Mouse (Mus musculus) stomach, postnatal 0 days (tissue): Measurements from ENCODE around the gene Ctcf. TPM values are rescaled to one million over a fixed set of nuclear protein-coding genes. Genes with fewer than 3 reads are reported as not detected.

ENCODE experiments used
- ATAC-seq: fragments of 200-750 bp; cut with Nextera tagmentation; 2 replicates; pipeline ENCODE4 v1.8.0; 2017; ENCODE audit not compliant: low FRiP score, low TSS enrichment
- DNase-seq: peaks from one replicate; pipeline ENCODE4 v3.0.0-alpha.2; 2016; ENCODE audit warnings: low spot score
- H3K27ac ChIP-seq: fragments of 300-500 bp; sonication (generic); replicated peaks from 2 replicates; pipeline ENCODE4 v1.5.1; 2014; ENCODE audit warnings: mild to moderate bottlenecking, control low read depth
- H3K27me3 ChIP-seq: fragments of 300-500 bp; sonication (generic); 2 replicates; pipeline ENCODE4 v1.6.1; 2014; ENCODE audit warnings: low read length; ENCODE audit not compliant: control insufficient read depth, insufficient read depth
- H3K36me3 ChIP-seq: fragments of 300-500 bp; sonication (generic); 2 replicates; pipeline ENCODE4 v1.6.1; 2014; ENCODE audit warnings: low read length, mixed read lengths; ENCODE audit not compliant: control insufficient read depth, insufficient read depth
- H3K4me1 ChIP-seq: fragments of 300-500 bp; sonication (generic); replicated peaks from 2 replicates; pipeline ENCODE4 v1.6.1; 2014; ENCODE audit warnings: antibody characterized with exemption; ENCODE audit not compliant: control insufficient read depth, insufficient read depth
- H3K4me2 ChIP-seq: fragments of 300-500 bp; sonication (generic); replicated peaks from 2 replicates; pipeline ENCODE4 v1.6.1; 2014; ENCODE audit warnings: low read depth, mild to moderate bottlenecking, control low read depth, moderate library complexity
- H3K4me3 ChIP-seq: fragments of 300-500 bp; sonication (generic); 2 replicates; pipeline ENCODE4 v1.5.1; 2014; ENCODE audit warnings: low read depth, low read length, control low read depth
- H3K9ac ChIP-seq: fragments of 300-500 bp; sonication (generic); 2 replicates; pipeline ENCODE4 v1.6.1; 2014; ENCODE audit warnings: mild to moderate bottlenecking, low read length, control low read depth, mixed read lengths
- H3K9me3 ChIP-seq: fragments of 300-500 bp; sonication (generic); 2 replicates; pipeline ENCODE4 v1.6.1; 2016; ENCODE audit warnings: low read length; ENCODE audit not compliant: control insufficient read depth
- CTCF ChIP-seq: IDR thresholded peaks from 2 replicates; pipeline ENCODE4 v1.5.1; 2016; ENCODE audit warnings: antibody characterized with exemption, low read depth, mild to moderate bottlenecking, moderate library complexity
- EP300 ChIP-seq: optimal IDR thresholded peaks from 2 replicates; pipeline ENCODE3; 2016; ENCODE audit warnings: antibody characterized with exemption
- WGBS: fragments of 180-500 bp; shearing (Covaris S2); extraction: QIAGEN DNeasy Blood & Tissue Kit; methylation state at CpG from one replicate; pipeline ENCODE4 v1.1.7; 2014; 5-methylcytosine and 5-hydroxymethylcytosine counted together
- polyA plus RNA-seq: library from polyadenylated mRNA; unstranded; fragments of >200 nt; fragmentation: Nextera tagmentation; extraction: Ambion mirVana; gene quantifications from 2 replicates; pipeline ENCODE4 v1.2.1, GENCODE M21; 2015

Ctcf gene
- polyA plus RNA-seq: 43.3 and 56.6 TPM in 2 replicates

DNA sequence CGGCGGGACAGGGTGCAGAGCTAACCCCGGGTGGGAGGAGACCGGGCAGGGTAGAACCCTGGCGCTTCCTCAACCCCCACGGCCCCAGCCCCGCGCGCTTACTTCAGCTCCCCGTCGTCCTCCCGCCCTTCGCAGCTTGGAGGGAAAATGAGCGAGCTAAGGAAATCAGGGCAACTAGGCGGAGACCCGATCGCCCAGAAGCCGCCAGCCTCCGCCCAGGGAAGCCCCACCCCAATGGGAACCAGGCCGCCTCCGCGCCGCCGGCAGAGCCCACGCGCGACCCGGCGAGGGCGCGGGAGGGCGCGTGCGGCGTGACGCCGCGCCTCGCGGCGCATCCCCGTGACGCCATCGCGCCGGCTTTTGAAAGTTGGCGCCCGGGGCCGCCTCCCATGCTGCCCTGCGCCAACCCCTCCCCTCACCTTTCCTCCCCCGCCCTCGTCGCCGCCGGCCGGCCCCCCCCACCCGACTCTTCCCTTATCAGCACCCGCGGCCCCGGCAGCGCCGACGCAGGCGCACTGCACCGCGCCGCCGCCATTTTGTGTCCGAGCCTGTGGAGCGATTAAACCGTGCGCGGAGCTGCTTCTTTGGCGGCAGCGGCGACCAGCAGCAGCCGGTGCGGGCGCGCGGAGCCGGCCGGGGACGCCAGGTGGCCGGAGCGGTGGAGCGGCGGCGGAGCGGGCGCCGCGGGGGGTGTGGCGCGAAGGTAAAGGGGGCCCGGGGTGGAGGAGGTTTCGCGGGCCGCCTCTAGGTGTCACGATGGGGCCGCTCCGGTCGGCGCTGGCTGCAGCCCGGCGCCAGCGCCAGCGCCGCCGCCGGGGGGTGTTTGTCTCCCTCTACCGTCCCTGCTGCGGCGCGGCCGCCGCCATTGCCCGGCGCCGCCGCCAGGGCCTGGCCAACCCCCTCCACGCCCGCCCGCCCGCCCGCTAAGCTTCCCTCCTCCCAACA is at the start of gene Ctcf:
TSS of gene Ctcf (plus strand) at position 551 of the 945 bp plus-strand sequence.
- H3K4me3 ChIP-seq: peak within 1 kb of the TSS; percentile 87
- no peaks in the 10 kb centered on the region for H3K36me3 ChIP-seq
- DNase-seq: peak; percentile 96
- under 1% methylated on average over 77 of the region's 126 CpGs for WGBS
- H3K9me3 ChIP-seq: no peaks in the 10 kb centered on the region
- ATAC-seq: peak; percentile 92
- H3K4me2 ChIP-seq: peak within 1 kb of the TSS; percentile 95
- no peaks in the 10 kb centered on the region for H3K27me3 ChIP-seq
- peak within 1 kb of the TSS; percentile 99 for H3K9ac ChIP-seq
- H3K4me1 ChIP-seq: no peaks in the 10 kb centered on the region
- no peak for TF ChIP-seq EP300
- peak; percentile 55 for TF ChIP-seq CTCF
- peak within 1 kb of the TSS; percentile 100 for H3K27ac ChIP-seq

DNA sequence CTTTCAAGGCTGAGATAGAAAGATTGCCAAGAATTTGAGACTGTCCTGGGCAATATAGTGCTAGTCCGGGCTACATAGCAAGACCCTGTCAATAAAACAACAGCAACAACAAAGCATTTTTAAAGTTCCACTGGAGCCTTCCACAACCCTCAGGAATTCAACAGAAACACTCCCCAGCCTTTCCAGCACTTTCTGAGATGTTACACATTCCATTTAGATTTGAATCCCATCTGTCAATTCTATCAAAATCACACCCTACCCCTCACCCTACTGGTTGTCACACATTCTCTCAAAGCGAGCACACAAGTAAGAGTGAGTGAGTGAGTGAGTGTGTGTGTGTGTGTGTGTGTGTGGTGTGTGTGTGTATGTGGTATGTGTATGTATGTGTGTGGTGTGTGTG is 43.9 kb upstream of the Ctcf start:
- no peak for ATAC-seq
- no peak for DNase-seq

DNA sequence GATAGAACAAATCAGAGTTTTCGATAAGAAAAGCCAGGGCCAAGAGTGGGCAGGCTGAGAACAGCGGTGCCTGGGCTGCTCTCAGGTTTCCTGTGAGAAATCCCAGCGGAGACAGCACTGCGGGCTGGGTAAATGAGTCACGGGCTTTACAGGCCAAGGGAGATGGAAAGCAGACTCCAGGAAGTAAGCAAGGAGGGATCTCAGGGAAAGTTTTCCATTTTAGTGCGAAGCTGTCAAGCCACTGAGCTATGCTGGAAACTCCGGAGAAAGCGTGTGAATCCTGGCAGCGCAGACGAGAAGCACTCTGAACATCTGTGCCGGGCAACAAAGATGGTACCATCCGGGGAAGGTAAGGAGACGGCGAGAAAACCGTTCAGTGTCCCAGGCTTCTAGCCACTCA is 42.5 kb upstream of the Ctcf start:
- H3K36me3 ChIP-seq: no peaks in the 10 kb centered on the region
- peak overlapping the region; percentile 39 for H3K4me2 ChIP-seq
- H3K27me3 ChIP-seq: no peaks in the 10 kb centered on the region
- ATAC-seq: peak; percentile 81; the same call in 1 of the 2 replicates
- 9% methylated on average over 15 of the region's 15 CpGs for WGBS
- no peak for TF ChIP-seq EP300
- TF ChIP-seq CTCF: no peak
- DNase-seq: peak; percentile 69
- H3K4me3 ChIP-seq: peak overlapping the region; percentile 11; the same call in 1 of the 2 replicates
- H3K9ac ChIP-seq: peak overlapping the region; percentile 9; the same call in 1 of the 2 replicates
- H3K4me1 ChIP-seq: 0 out of 2 replicates have a peak, but pooled peaks cover 2% of the 10 kb centered on the region
- peak overlapping the region; percentile 50 for H3K27ac ChIP-seq
- no peaks in the 10 kb centered on the region for H3K9me3 ChIP-seq

More for the DNA sequence above, 43.9 kb upstream of the Ctcf start:
- no peaks in the 10 kb centered on the region for H3K9me3 ChIP-seq
- no peaks in the 10 kb centered on the region for H3K36me3 ChIP-seq
- 0 out of 2 replicates have a peak, but pooled peaks cover 2% of the 10 kb centered on the region for H3K4me1 ChIP-seq
- no peaks in the 10 kb centered on the region for H3K27me3 ChIP-seq
- no peak overlapping the region for H3K9ac ChIP-seq
- TF ChIP-seq EP300 (no peak), CTCF (no peak)
- no peak overlapping the region for H3K4me3 ChIP-seq
- H3K4me2 ChIP-seq: no peak overlapping the region
- no peak overlapping the region for H3K27ac ChIP-seq
- WGBS: 56% methylated on average over 2 of the region's 2 CpGs

DNA sequence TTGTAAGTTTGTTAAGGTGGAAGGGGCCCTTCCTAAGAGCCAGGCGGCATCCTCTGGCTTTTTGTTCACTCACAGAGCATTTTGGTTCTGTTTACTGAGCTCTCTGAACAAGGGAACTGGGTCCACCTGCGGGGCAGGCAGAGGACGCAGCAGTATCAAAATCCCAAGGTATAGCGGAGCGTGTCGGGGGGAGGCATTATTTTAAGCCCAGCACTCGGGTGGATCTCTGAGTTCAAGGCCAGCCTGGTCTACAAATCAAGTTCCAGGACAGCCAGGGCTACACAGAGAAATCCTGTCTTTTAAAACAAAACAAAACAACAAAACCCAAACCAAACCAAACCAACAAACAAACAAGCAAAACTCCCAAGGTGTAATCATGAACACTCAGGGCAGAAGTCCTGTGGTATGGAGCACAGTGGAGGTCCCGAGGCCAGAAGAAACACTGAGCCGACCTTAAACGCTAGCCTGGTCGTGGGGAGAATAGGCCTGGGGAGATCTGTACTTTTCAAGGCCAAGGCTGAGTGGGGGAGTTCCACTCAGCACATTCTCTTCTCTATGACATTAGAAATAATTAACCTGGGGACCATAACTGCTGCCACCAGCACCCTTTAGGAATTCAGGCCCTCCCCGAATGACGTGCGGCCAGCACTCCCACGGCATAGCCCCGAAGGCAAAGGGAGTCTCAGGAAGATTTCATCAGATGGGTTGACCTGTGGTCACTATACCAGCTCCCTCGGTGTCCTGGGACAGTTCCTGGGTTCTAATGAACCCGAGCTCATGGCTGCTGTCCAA is 41.7 kb upstream of the Ctcf start:
- TF ChIP-seq EP300 (no peak), CTCF (no peak)

DNA sequence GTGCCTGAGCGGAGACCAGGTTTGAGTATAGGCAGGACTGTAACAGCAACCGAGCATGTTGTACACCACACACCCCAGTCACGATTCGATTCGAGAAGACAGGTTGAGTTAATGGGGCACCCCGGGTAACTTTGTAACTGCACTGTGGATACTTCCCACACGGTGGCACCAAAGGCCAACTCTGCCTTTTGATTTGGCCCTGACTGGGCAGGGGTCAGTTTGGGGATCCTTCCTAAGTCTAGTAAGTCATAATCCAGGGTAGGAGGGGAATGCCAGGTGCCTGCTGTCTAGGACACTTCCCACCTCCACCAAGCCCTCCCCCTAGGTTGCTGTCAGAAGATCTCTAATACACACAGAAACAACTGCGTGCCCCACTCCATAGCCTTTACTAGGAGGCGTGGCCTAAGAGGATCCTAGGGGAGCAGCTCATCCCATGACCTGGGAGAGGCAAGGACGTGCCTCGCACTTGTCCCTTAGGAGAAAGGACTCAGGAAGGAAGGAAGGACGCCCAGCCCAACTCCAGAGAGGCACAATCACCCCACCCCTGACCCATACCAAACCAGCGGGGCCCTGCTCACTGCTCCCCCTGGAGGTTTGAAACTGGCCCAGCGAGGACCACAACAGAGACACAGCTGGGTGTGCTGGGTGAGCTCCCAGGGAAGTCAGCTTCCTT is 39.9 kb upstream of the Ctcf start:
- 9% methylated on average over 14 of the region's 14 CpGs for WGBS
- ATAC-seq: peak; percentile 75

More for the DNA sequence above, 41.7 kb upstream of the Ctcf start:
- Histone ChIP-seq H3K4me2 (peak overlapping the region; percentile 39), H3K9me3 (no peaks in the 10 kb centered on the region), H3K36me3 (no peaks in the 10 kb centered on the region), H3K4me3 (peak overlapping the region; percentile 11; the same call in 1 of the 2 replicates), H3K27ac (peak overlapping the region; percentile 50), H3K9ac (peak overlapping the region; percentile 9; the same call in 1 of the 2 replicates), H3K4me1 (0 out of 2 replicates have a peak, but pooled peaks cover 2% of the 10 kb centered on the region), H3K27me3 (no peaks in the 10 kb centered on the region)
- DNase-seq: no peak
- ATAC-seq: no peak
- WGBS: 61% methylated on average over 18 of the region's 18 CpGs

More for the DNA sequence above, 39.9 kb upstream of the Ctcf start:
- H3K4me2 ChIP-seq: peak overlapping the region; percentile 58
- H3K27me3 ChIP-seq: no peaks in the 10 kb centered on the region
- H3K36me3 ChIP-seq: no peaks in the 10 kb centered on the region
- TF ChIP-seq CTCF (peak; percentile 79), EP300 (no peak)
- no peak overlapping the region for H3K9ac ChIP-seq
- H3K4me3 ChIP-seq: peak overlapping the region; percentile 13; the same call in 1 of the 2 replicates
- no peaks in the 10 kb centered on the region for H3K9me3 ChIP-seq
- no peak overlapping the region for H3K27ac ChIP-seq
- DNase-seq: peak; percentile 74
- 0 out of 2 replicates have a peak, but pooled peaks cover 2% of the 10 kb centered on the region for H3K4me1 ChIP-seq
